Mouse (Mus musculus) hindbrain, postnatal 0 days (tissue): Measurements from ENCODE around the gene Stat5b. TPM values are rescaled to one million over a fixed set of nuclear protein-coding genes. Genes with fewer than 3 reads are reported as not detected.

Experiments
- ATAC-seq: fragments of 200-750 bp; cut with Nextera tagmentation; 2 replicates; pipeline ENCODE4 v1.8.0; 2017; ENCODE audit warnings: mild to moderate bottlenecking, moderate TSS enrichment, moderate library complexity
- DNase-seq: peaks from one replicate; pipeline ENCODE4 v3.0.0-alpha.2; 2015; ENCODE audit warnings: low spot score
- H3K27ac ChIP-seq: fragments of 300-500 bp; sonication (generic); 2 replicates; pipeline ENCODE4 v1.5.1; 2014; ENCODE audit warnings: mild to moderate bottlenecking
- H3K27me3 ChIP-seq: fragments of 300-500 bp; sonication (generic); 2 replicates; pipeline ENCODE4 v1.6.1; 2014; ENCODE audit warnings: low read length, mixed read lengths; ENCODE audit not compliant: insufficient read depth
- H3K36me3 ChIP-seq: fragments of 300-500 bp; sonication (generic); 2 replicates; pipeline ENCODE4 v1.6.1; 2014; ENCODE audit warnings: low read length, mixed read lengths; ENCODE audit not compliant: insufficient read depth
- H3K4me1 ChIP-seq: fragments of 300-500 bp; sonication (generic); 2 replicates; pipeline ENCODE4 v1.6.1; 2014; ENCODE audit warnings: antibody characterized with exemption, low read length, mixed read lengths; ENCODE audit not compliant: insufficient read depth
- H3K4me2 ChIP-seq: fragments of 300-500 bp; sonication (generic); 2 replicates; pipeline ENCODE4 v1.6.1; 2014; ENCODE audit warnings: low read depth, mild to moderate bottlenecking, low read length, moderate library complexity, mixed read lengths
- H3K4me3 ChIP-seq: fragments of 300-500 bp; sonication (generic); 2 replicates; pipeline ENCODE4 v1.5.1; 2014; ENCODE audit warnings: low read length
- H3K9ac ChIP-seq: fragments of 300-500 bp; sonication (generic); replicated peaks from 2 replicates; pipeline ENCODE4 v1.6.1; 2014; ENCODE audit warnings: mild to moderate bottlenecking, low read length, moderate library complexity, mixed read lengths
- H3K9me3 ChIP-seq: fragments of 300-500 bp; sonication (generic); 2 replicates; pipeline ENCODE4 v1.6.1; 2016; ENCODE audit warnings: low read length, mixed read lengths
- CTCF ChIP-seq: IDR thresholded peaks from 2 replicates; pipeline ENCODE4 v1.5.1; 2016; ENCODE audit warnings: antibody characterized with exemption, control low read depth, low read depth
- WGBS: fragments of 180-500 bp; shearing (Covaris S2); extraction: QIAGEN DNeasy Blood & Tissue Kit; methylation state at CpG from one replicate; pipeline ENCODE4 v1.1.7; 2014; 5-methylcytosine and 5-hydroxymethylcytosine counted together
- polyA plus RNA-seq: library from polyadenylated mRNA; unstranded; fragments of >200 nt; fragmentation: Nextera tagmentation; extraction: Ambion mirVana; gene quantifications from 2 replicates; pipeline ENCODE4 v1.2.1, GENCODE M21; 2015
- total RNA-seq: library from RNA; depleted of rRNA; stranded (reverse); fragments of >200 nt; gene quantifications from 2 replicates; pipeline ENCODE4 v1.2.3, GENCODE M21; 2014

The Stat5b gene
- total and polyA plus RNA-seq, 2 experiments from 2014 or later = 12.8 to 25.0 TPM

- no peak overlapping the region for H3K4me3 ChIP-seq
- no peak overlapping the region for H3K9ac ChIP-seq
- H3K27me3 ChIP-seq = no peaks in the 10 kb centered on the region
- H3K9me3 ChIP-seq = no peaks in the 10 kb centered on the region
- 72% methylated on average over 8 of the region's 8 CpGs for WGBS
- ATAC-seq (no peak), DNase-seq (no peak)
- peaks cover 23% of the 10 kb centered on the region; the same call in 1 of the 2 replicates for H3K36me3 ChIP-seq
- TF ChIP-seq CTCF = no peak
- no peak overlapping the region for H3K27ac ChIP-seq
- no peak overlapping the region for H3K4me2 ChIP-seq
- H3K4me1 ChIP-seq = no peaks in the 10 kb centered on the region
Observed at GRCm38 (mm10) chr11:100886188-100886740, 35.7 kb upstream of the Stat5b start.

GRCm38 (mm10) chr11:100885472-100885871, 34.9 kb upstream of the Stat5b start:
- Histone ChIP-seq H3K9ac (no peak overlapping the region), H3K27ac (no peak overlapping the region), H3K4me2 (no peak overlapping the region), H3K4me1 (no peaks in the 10 kb centered on the region), H3K36me3 (peaks cover 21% of the 10 kb centered on the region; the same call in 1 of the 2 replicates), H3K27me3 (no peaks in the 10 kb centered on the region), H3K9me3 (no peaks in the 10 kb centered on the region), H3K4me3 (no peak overlapping the region)
- ATAC-seq = no peak
- no peak for DNase-seq
- TF ChIP-seq CTCF = no peak

DNA sequence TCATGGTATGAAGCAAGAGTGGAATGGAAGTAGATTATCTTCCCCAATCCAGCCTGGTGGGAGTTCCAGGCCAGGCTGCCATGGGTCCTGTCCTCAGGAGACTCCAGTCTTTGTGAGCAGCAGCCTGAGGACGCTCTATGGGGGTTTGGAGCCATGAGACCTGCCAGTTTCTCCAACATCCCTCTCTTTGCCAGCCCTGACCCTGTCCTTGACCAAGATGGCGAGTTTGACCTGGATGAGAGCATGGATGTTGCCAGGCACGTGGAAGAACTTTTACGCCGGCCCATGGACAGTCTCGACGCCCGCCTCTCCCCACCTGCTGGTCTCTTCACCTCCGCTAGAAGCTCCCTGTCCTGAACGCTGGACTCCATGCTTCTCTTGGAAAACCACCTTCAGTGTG, 33.1 kb upstream of the Stat5b start:
- Histone ChIP-seq H3K4me2 (no peak overlapping the region), H3K4me1 (no peaks in the 10 kb centered on the region), H3K9me3 (no peaks in the 10 kb centered on the region), H3K4me3 (no peak overlapping the region), H3K27me3 (no peaks in the 10 kb centered on the region), H3K36me3 (peaks cover 16% of the 10 kb centered on the region; the same call in 1 of the 2 replicates), H3K9ac (no peak overlapping the region), H3K27ac (no peak overlapping the region)
- ATAC-seq = no peak
- 92% methylated on average over 10 of the region's 10 CpGs for WGBS
- DNase-seq = no peak
- no peak for TF ChIP-seq CTCF

- WGBS = 87% methylated on average over 15 of the region's 15 CpGs
Observed at GRCm38 (mm10) chr11:100879321-100880078, 29.0 kb upstream of the Stat5b start.

DNA sequence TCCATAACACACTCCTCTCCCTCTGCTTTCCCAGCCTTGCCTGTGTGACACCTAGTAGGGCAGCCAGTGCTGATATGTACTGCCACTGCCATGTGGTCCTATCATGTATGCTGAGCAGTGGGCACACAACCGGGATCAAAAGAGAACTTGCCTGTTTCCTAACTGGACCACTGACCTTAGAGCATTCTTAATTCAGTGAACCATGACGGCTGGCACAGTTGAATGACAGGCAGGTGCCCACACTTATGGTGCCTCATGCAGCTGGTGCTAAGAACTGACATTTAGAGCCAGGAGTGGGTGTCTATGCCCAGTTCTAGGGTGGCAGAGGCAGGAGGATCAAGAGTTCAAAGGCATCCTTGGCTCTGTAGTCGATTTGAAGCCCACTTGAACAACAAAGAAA, 25.2 kb upstream of the Stat5b start:
- DNase-seq = no peak
- H3K9me3 ChIP-seq = no peaks in the 10 kb centered on the region
- WGBS = 72% methylated on average over 3 of the region's 3 CpGs

More at GRCm38 (mm10) chr11:100879321-100880078, 29.0 kb upstream of the Stat5b start:
- H3K36me3 ChIP-seq = no peaks in the 10 kb centered on the region
- H3K9me3 ChIP-seq = no peaks in the 10 kb centered on the region
- ATAC-seq (no peak), DNase-seq (no peak)
- no peak overlapping the region for H3K4me2 ChIP-seq
- no peaks in the 10 kb centered on the region for H3K4me1 ChIP-seq
- H3K9ac ChIP-seq = no peak overlapping the region
- H3K27me3 ChIP-seq = no peaks in the 10 kb centered on the region
- H3K27ac ChIP-seq = no peak overlapping the region
- no peak overlapping the region for H3K4me3 ChIP-seq
- TF ChIP-seq CTCF = no peak

DNA sequence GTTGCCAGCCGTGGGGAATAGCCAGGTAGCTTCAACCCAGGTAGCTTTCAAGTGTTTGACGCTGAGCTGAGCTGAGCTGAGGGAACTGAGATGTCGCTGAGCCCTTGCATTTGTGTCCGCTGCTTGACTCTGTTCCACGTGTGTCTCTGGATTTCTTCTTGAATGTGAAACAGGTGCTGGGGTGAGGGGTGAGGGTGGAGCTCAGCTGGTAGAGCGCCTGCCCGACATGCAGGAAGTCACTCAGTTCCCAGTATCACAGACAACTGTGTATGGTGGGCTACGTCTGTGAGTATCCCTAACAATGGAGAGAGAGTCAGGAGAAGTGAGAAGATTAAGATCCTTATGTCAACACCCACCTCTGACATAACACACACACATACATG, 20.4 kb upstream of the Stat5b start:
- Histone ChIP-seq H3K9ac (no peak overlapping the region), H3K4me1 (no peaks in the 10 kb centered on the region), H3K4me2 (no peak overlapping the region), H3K27ac (no peak overlapping the region), H3K27me3 (no peaks in the 10 kb centered on the region), H3K36me3 (no peaks in the 10 kb centered on the region), H3K9me3 (no peaks in the 10 kb centered on the region), H3K4me3 (no peak overlapping the region)
- DNase-seq (no peak), ATAC-seq (no peak)
- WGBS = 80% methylated on average over 8 of the region's 8 CpGs
- TF ChIP-seq CTCF = no peak

More for the DNA sequence above, 25.2 kb upstream of the Stat5b start:
- Histone ChIP-seq H3K36me3 (no peaks in the 10 kb centered on the region), H3K4me3 (no peak overlapping the region), H3K9ac (no peak overlapping the region), H3K27me3 (no peaks in the 10 kb centered on the region), H3K27ac (no peak overlapping the region), H3K4me2 (no peak overlapping the region), H3K4me1 (no peaks in the 10 kb centered on the region)
- no peak for ATAC-seq
- no peak for TF ChIP-seq CTCF
